In the genomic region with DNA sequence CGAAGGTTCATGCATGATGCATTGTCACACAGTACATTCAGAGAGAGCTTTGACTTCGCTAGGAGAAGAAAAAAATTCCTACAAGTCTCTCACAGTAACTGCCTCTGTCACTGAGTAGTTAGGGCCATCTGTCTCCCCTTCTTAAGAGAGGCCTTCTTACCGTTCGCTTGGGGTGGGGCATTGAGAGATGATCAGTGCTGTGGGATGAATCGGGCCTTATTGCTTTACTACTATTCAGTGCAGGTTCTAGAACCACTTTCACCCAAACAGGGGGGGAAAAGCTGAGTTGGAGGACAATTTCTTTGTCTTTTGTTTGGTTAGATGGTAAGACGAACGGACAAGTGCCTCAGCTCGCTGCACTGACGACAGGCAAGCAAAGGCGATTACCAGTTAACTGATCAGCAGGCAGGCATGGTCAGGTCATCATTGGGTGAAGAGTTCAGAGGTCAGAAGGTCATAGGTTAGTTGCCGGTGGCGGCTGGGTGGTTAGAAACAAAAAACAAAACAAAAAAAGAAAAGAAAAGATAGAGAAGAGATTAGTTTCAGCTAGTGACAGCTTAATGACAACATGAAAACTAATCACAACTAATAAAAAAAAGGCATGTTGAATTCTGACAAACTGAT, we compare ENCODE assay signal across 15 mouse cellular contexts.
A peak's percentile ranks its signal among the peaks of the same experiment; 100 is the strongest.
DNase-seq lines count a peak whose midpoint lies in the region; ATAC-seq lines count a peak whose summit lies in the region.
"Had no signal": no experiment of that assay in that cellular context is flagged by ENCODE, and none has a peak within 500 bp of the region (broad histone marks: within the 10 kb centered on the region; RNA-seq: fewer than 3 reads in every experiment).

No protein-coding gene starts in this region.

- no peak overlapping the region for H3K4me3 ChIP-seq in hindbrain, embryonic 10.5 days
- no peak overlapping the region for H3K4me3 ChIP-seq in hindbrain, embryonic 12.5 days
- H3K4me3 ChIP-seq: heart, adult 2 months; intestine, embryonic 15.5 days; limb, embryonic 15.5 days had no signal

- no peak overlapping the region for H3K9ac ChIP-seq in hindbrain, embryonic 12.5 days
- H3K9ac ChIP-seq: intestine, embryonic 15.5 days; limb, embryonic 15.5 days had no signal

- no peak overlapping the region for H3K4me2 ChIP-seq in hindbrain, embryonic 12.5 days (replicated peaks)
- H3K4me2 ChIP-seq: intestine, embryonic 15.5 days; limb, embryonic 15.5 days had no signal

- 22% methylated on average over 12 of the region's 12 CpGs for WGBS in hindbrain, embryonic 10.5 days
- WGBS in hindbrain, embryonic 12.5 days: 14% methylated on average over 12 of the region's 12 CpGs

- ATAC-seq in hindbrain, embryonic 12.5 days (ENCODE audit: low FRiP score): no peak
- ATAC-seq: intestine, embryonic 15.5 days had no signal

- H3K36me3 ChIP-seq in hindbrain, embryonic 10.5 days: peaks cover 55% of the 10 kb centered on the region
- peaks cover 5% of the 10 kb centered on the region; the same call in 1 of the 2 replicates for H3K36me3 ChIP-seq in hindbrain, embryonic 12.5 days
- H3K36me3 ChIP-seq: intestine, embryonic 15.5 days had no signal

- H3K4me1 ChIP-seq in hindbrain, embryonic 10.5 days (replicated peaks): peaks cover 16% of the 10 kb centered on the region
- H3K4me1 ChIP-seq in hindbrain, embryonic 12.5 days: 0 out of 2 replicates have a peak, but pooled peaks cover 2% of the 10 kb centered on the region
- H3K4me1 ChIP-seq: intestine, embryonic 15.5 days; limb, embryonic 15.5 days had no signal

- H3K27me3 ChIP-seq in hindbrain, embryonic 10.5 days (ENCODE audit: insufficient read depth, poor library complexity, severe bottlenecking): no peaks in the 10 kb centered on the region
- H3K27me3 ChIP-seq in hindbrain, embryonic 12.5 days: no peaks in the 10 kb centered on the region
- H3K27me3 ChIP-seq: intestine, embryonic 15.5 days; limb, embryonic 15.5 days had no signal

- DNase-seq in hindbrain, embryonic 10.5 days (ENCODE audit: low spot score): peak; percentile 50
- DNase-seq in ES-CJ7 (ENCODE audit: low read depth, low spot score) (peak; percentile 62), adipocyte (ENCODE audit: low spot score) (no peak)
- peak; percentile 85 for DNase-seq in embryo, embryonic 10 days (ENCODE audit: low spot score)
- DNase-seq in mesoderm, embryonic 11.5 days (ENCODE audit: low read depth, low spot score): peak; percentile 60
- DNase-seq in layer of hippocampus, adult 18-20 months (ENCODE audit: low spot score in 2 of 2): no peak
- no peak for DNase-seq in cerebellum, adult 11 months
- DNase-seq: cerebellum, adult 2 months; heart, adult 2 months; heart, postnatal 14 days; right cerebral cortex, postnatal 4 days; thymus, adult 2 months had no signal

- peak overlapping the region; percentile 17 for H3K27ac ChIP-seq in hindbrain, embryonic 10.5 days
- H3K27ac ChIP-seq in hindbrain, embryonic 12.5 days: no peak overlapping the region
- H3K27ac ChIP-seq: heart, adult 2 months; intestine, embryonic 15.5 days; limb, embryonic 15.5 days had no signal

- no peaks in the 10 kb centered on the region for H3K9me3 ChIP-seq in hindbrain, embryonic 10.5 days
- no peaks in the 10 kb centered on the region for H3K9me3 ChIP-seq in hindbrain, embryonic 12.5 days (replicated peaks)
- H3K9me3 ChIP-seq: intestine, embryonic 15.5 days; limb, embryonic 15.5 days had no signal

Comparison
In these comparisons a context has a peak if more than half of its experiments do, and no peak if none do; other contexts are left out.
1. DNase-seq: peak in hindbrain, embryonic 10.5 days (single experiment), ES-CJ7 (single experiment), embryo, embryonic 10 days (single experiment) and mesoderm, embryonic 11.5 days (single experiment); none in layer of hippocampus, adult 18-20 months (0 of 2), cerebellum, adult 11 months (single experiment) and adipocyte (single experiment).